Mouse (Mus musculus) gastrocnemius, adult 2 months (tissue): Measurements from ENCODE around the gene Zbtb17. TPM values are rescaled to one million over a fixed set of nuclear protein-coding genes. Genes with fewer than 3 reads are reported as not detected.
A peak's percentile ranks its signal among the peaks of the same experiment; 100 is the strongest.

Source experiments
- DNase-seq: peaks from one replicate; pipeline ENCODE4 v3.0.0; 2022
- H3K27ac ChIP-seq: fragments of 200-600 bp; 2 replicates; pipeline ENCODE4 v1.8.1; 2022; ENCODE audit warnings: mild to moderate bottlenecking
- H3K4me3 ChIP-seq: fragments of 200-600 bp; 2 replicates; pipeline ENCODE4 v1.8.1; 2022; ENCODE audit warnings: mild to moderate bottlenecking, moderate library complexity
- CTCF ChIP-seq: fragments of 200-600 bp; IDR thresholded peaks from 2 replicates; pipeline ENCODE4 v1.8.1; 2022; ENCODE audit warnings: antibody characterized with exemption, mild to moderate bottlenecking, moderate library complexity
- intact Hi-C: fragments of 180-260 bp; cut with DNase I; formaldehyde crosslinking; loops from one replicate; pipeline ENCODE4 v1.15.1; 2025
- total RNA-seq, 2 experiments: library from RNA; stranded (reverse); gene quantifications; 2 replicates each; pipeline ENCODE4 v1.2.3; 2021

The Zbtb17 gene
- total RNA-seq, 2 experiments from 2014 or later = 30.2 to 30.6 TPM

DNA sequence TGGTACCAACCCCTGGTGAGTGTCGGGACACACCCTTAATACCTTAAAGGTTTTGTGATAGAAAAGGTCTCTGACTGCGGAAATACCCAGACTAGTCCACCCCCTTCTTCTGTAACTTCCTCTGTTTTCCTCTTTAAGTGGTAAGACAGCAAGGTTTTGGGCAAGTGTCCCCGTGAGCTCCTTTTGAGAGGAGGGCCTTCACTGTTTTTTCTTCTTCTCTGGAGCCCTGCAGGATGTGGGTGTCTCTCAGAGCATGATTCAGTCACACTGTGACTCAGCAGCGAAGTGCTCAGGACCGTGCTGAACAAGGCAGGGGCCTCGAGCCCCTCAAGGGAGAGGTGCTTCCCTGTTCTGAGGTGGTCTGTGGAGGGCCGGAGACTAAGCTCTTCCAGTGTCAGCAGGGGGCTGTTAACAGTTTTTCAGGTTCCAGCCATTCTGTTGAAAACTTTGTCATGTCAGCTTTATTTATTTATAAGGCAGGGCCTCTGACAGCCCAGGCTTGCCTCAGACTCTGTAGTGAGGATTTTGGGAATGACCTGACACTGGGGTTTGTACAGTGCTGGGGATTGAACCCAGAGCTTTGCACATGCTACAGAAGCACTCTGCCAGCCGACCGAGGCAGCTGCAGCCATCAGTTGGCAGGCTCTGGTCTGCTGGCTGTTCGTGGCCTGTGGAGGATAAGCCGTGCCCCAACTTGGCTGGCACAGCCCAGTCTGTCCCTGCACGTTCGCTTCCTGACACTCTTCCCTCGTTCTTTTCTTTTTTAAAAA lies 10.3 kb downstream of the Zbtb17 start:
- intact Hi-C loops = loop anchor here (5.0 kb wide), 1 partner anchor 83 kb away; the partner anchor contains the start of gene Spen
- peak; percentile 75 for DNase-seq
- Histone ChIP-seq H3K4me3 (no peak overlapping the region), H3K27ac (peak overlapping the region; percentile 78)
- TF ChIP-seq CTCF = no peak

GRCm38 (mm10) chr4:141455526-141455925 lies 11.1 kb downstream of the Zbtb17 start:
- no peak for DNase-seq
- intact Hi-C loops = loop anchor here (5.0 kb wide), 1 partner anchor 82 kb away; the partner anchor contains the start of gene Spen
- no peak for TF ChIP-seq CTCF
- Histone ChIP-seq H3K27ac (peak overlapping the region; percentile 78), H3K4me3 (no peak overlapping the region)

GRCm38 (mm10) chr4:141456193-141456938 lies 11.9 kb downstream of the Zbtb17 start:
- Histone ChIP-seq H3K4me3 (no peak overlapping the region), H3K27ac (peak overlapping the region; percentile 78)
- DNase-seq = no peak
- intact Hi-C loops = loop anchor here (5.0 kb wide), 1 partner anchor 81 kb away; the partner anchor contains the start of gene Spen
- no peak for TF ChIP-seq CTCF

DNA sequence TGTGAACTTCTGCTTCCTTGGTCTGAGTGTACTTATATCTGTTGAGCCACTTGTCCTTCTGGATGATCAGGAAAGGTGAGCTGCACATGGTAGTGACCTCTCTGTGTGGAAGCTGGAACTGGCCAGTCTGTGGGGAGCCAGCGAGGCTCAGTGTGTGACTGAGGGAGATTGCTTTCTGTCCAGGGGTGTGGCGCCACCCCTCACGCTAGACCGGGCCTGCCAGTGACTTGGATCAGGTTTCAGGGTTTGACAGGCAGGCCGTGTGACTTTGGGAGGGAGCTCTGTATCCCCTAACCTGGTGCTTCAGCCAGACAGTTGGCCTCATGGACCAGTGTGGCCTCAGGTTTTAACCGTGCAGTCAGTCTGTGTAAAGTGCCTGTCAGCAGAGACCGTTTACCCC lies 13.8 kb downstream of the Zbtb17 start:
- TF ChIP-seq CTCF = 0 out of 2 replicates have a peak, but pooled peaks have one; percentile 1
- intact Hi-C loops = loop anchor here (5.0 kb wide), 1 partner anchor 79 kb away; the partner anchor contains the start of gene Spen
- H3K27ac ChIP-seq = peak overlapping the region; percentile 91
- no peak overlapping the region for H3K4me3 ChIP-seq
- peak; percentile 93 for DNase-seq

DNA sequence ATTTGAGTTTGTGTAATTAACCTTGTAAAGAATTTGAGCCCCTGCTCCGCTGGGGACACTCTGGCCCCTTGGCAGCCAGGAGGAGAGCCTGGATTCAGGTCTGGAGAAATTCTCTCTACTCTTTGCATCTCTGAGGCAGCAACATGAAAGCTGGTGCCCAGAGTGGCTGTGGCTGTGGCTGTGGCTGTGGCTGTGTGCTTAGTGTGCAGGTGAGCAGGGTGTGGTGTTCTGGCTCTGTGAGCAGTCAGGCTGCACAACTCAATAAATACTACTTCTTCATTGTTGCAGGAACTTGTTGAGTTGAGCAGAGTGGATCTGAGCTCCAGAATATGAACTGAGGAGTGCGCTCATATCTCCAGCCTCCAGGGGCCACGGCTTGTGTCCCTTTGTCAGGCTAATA lies 14.4 kb downstream of the Zbtb17 start:
- TF ChIP-seq CTCF = no peak
- Histone ChIP-seq H3K27ac (peak overlapping the region; percentile 91), H3K4me3 (no peak overlapping the region)
- intact Hi-C loops = loop anchor here (5.0 kb wide), 1 partner anchor 78 kb away; the partner anchor contains the start of gene Spen
- no peak for DNase-seq

- intact Hi-C loops = loop anchor here (5.0 kb wide), 1 partner anchor 78 kb away; the partner anchor contains the start of gene Spen
- H3K4me3 ChIP-seq = no peak overlapping the region
- TF ChIP-seq CTCF = no peak
- peak overlapping the region; percentile 91 for H3K27ac ChIP-seq
- no peak for DNase-seq
Measured at GRCm38 (mm10) chr4:141459766-141460165, 15.3 kb downstream of the Zbtb17 start.

DNA sequence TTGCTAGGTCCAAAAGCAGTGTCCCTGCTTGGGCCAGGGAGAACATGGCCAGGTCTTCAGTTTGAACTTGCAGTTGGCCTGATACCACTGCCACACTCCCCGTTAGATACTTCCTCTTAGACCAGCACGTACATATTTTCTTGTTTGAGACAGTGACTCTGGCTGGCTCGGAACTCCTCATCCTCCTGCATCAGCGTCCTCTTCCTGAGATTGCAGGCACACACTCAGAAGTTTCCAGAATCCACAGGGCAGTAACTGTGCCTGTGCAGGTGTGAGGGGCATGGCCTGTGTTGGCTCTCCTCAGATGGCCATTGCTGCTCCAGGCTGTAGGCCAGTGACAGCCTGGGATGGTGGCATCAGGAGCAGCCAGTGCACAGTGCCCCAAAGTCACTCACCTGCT lies 16.0 kb downstream of the Zbtb17 start:
- DNase-seq = no peak
- H3K27ac ChIP-seq = peak overlapping the region; percentile 40; the same call in 1 of the 2 replicates
- no peak overlapping the region for H3K4me3 ChIP-seq
- no peak for TF ChIP-seq CTCF
- intact Hi-C loops = no loop called here

DNA sequence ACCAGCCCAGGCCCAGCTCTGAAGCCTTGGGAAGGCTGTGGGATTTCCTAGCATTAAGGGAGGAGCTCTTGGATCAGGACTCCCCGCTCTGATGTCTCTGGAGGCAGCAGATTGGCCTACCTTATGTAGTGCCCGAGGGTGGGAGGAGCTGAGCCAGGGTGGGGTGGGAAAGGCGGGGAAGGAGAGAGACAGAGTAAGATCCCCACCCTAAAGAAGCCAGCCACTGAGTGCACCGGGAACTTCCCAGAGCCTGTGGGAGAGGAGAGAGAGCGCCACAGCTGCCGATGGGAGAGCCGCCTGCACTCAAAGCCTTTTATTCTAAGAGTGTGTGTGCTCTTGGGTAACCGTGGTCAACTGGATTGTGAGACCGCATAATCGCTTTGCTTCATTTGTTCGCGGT lies 16.6 kb downstream of the Zbtb17 start:
- H3K27ac ChIP-seq = peak overlapping the region; percentile 40; the same call in 1 of the 2 replicates
- H3K4me3 ChIP-seq = no peak overlapping the region
- no peak for DNase-seq
- no peak for TF ChIP-seq CTCF
- intact Hi-C loops = no loop called here

DNA sequence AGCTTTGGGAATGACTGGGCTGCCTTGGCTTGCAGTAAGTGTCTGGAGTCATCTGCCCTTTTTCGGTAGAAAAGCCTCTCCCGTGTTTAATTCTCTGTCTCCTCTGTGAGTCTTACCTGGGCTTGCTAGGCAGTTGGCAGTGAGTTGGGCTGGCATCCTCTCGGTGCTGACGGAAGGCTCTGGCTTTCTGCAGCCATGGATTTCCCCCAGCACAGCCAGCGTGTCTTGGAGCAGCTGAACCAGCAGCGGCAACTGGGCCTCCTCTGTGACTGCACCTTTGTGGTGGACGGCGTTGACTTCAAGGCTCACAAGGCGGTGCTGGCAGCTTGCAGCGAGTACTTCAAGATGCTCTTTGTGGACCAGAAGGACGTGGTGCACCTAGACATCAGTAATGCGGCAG lies 17.1 kb downstream of the Zbtb17 start:
- 0 out of 2 replicates have a peak overlapping the region, but pooled peaks have one; percentile 24 for H3K4me3 ChIP-seq
- DNase-seq = no peak
- TF ChIP-seq CTCF = no peak
- H3K27ac ChIP-seq = peak overlapping the region; percentile 40; the same call in 1 of the 2 replicates
- intact Hi-C loops = no loop called here

DNA sequence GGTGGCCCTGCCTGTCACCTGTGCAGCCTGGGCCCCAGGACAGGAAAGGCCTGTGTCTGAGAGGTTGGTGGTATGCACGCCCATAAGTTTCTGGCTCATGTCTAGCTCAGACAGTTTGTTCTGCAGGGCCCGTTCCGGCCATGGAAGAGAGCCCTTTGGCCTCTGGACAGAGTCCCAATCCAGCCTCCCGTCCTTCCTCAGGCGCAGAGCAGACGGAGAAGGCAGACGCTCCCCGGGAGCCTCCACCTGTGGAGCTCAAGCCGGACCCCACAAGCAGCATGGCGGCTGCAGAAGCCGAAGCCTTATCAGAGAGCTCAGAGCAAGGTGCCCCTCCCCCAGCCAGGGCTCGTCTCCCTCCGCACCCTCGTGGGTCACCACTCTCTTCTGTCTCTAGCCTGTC lies 19.0 kb downstream of the Zbtb17 start:
- TF ChIP-seq CTCF = no peak
- intact Hi-C loops = no loop called here

DNA sequence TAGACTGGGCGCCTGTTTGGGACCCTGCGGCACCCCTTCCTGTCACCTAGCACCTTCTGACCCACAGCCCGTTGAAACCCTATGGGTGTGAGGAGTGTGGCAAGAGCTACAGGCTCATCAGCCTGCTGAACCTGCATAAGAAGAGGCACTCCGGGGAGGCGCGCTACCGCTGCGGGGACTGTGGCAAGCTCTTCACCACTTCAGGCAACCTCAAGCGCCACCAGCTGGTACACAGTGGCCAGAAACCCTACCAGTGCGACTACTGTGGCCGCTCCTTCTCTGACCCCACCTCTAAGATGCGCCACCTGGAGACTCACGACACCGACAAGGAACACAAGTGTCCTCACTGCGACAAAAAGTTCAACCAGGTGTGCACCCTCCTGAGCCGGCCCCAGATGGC lies 20.3 kb downstream of the Zbtb17 start:
- DNase-seq = no peak
- no peak overlapping the region for H3K27ac ChIP-seq
- intact Hi-C loops = no loop called here
- no peak for TF ChIP-seq CTCF
- H3K4me3 ChIP-seq = no peak overlapping the region

More for the DNA sequence above, 19.0 kb downstream of the Zbtb17 start:
- Histone ChIP-seq H3K27ac (no peak overlapping the region), H3K4me3 (no peak overlapping the region)
- DNase-seq = peak; percentile 15

DNA sequence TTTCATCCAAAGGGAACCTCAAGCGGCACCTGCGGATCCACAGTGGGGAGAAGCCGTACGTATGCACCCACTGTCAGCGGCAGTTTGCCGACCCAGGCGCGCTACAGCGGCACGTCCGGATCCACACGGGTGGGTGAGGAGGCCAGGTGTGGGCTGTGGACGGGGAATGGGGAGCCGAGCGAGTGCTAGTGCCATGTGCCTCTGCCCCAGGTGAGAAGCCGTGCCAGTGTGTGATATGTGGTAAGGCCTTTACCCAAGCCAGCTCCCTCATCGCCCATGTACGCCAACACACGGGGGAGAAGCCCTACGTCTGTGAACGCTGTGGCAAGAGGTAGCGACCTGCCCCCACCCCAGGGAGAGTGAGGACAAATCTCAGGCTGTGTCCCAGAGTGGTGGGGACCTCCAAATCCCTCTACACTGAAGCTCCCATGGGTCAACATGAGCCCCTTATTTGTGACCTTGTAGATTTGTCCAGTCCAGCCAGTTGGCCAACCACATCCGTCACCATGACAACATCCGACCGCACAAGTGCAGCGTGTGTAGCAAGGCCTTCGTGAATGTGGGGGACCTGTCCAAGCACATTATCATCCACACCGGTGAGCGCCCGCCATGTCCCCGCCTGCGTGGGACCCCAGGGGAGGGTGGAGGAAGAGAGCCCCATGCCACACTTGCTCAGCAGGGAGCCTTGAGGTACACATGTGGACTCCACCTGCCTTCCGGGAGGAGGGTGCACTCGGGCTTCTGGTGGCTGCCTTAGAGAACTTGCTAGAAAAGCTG lies 21.2 kb downstream of the Zbtb17 start:
- Histone ChIP-seq H3K4me3 (no peak overlapping the region), H3K27ac (no peak overlapping the region)
- intact Hi-C loops = no loop called here
- TF ChIP-seq CTCF = no peak
- no peak for DNase-seq
